Mouse (Mus musculus) mesoderm, embryonic 11.5 days (tissue): ENCODE measurements around the gene Lrguk.

Source experiments
- DNase-seq: peaks from one replicate; pipeline ENCODE4 v3.0.0-alpha.2; 2012; ENCODE audit warnings: low read depth, low spot score

The Lrguk gene

DNA sequence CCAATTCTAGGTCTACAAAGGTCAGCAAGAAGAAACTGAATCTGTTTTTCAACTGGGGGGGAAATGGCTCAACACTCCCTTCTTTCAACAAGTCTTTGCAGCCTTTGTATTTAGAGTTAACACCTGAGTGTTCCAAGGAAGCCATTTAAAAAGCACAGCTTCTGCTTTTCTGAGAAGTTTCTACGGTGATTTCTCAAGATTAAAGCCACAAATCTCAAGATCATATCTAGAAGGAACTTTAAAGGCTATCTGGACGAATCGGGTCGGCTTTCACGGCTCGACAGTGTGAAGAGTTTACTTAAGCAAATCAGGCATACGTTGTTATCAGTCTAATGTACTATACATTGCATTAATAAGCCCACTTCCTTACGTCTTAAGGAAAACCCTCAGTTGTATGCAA, 145.5 kb downstream of the Lrguk start:
- no peak for DNase-seq

DNA sequence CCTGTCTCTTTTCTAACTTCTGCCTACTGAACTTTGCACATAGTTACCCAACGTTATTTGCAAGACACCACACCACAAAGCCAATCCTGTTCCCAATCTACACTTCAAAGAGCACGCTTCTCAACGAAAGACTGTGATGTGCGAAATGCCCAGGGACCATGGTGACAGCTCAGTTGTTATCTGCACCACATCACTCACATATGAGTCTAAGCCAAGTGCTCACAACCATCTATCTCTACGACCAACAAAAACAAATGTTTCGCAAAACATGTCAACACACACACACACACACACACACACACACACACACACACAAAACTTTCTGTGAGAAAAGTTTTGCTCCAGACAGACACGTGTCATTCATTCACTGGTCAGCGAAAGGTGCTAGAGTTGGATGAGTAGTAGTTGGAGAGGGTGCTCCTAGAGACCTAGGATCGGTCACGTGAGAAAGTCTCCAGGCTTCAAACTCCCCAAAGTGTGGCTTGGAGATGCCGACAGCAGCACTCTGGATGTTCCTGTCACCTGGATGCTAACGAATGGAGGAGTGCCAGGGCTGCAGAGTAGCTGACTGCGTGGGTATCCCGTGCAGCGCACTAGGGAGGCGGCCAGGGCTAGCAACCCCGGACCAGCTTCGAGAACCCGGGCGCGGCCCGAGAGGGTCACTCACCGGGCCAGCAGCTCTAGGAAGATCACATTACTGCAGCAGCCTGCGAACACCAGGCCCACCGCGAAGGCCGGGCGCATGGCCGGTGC, 147.0 kb downstream of the Lrguk start:
- no peak for DNase-seq

DNA sequence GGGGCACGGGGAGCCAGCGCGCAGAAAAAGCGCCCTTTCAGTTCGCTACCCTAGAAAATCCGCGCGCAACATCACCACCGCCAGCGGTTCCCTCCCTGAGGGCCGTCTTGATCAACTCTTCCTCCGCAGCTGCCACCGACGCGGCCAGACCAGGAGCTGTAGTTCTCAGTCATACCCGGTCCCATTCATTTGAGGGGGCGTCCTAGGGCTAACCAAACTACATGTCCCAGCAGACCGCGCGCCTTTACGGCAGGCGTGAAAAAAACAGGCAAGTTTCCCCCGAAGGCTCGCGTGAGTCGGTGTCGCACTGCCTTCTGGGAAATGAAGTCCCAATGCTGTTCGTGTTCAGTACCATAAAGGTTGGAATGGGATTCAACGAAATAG, 147.6 kb downstream of the Lrguk start, which contains the start of gene Slc35b4:
Gene Slc35b4 (minus strand): TSS at position 248 of the 384 bp plus-strand sequence.
- peak; percentile 97 for DNase-seq

DNA sequence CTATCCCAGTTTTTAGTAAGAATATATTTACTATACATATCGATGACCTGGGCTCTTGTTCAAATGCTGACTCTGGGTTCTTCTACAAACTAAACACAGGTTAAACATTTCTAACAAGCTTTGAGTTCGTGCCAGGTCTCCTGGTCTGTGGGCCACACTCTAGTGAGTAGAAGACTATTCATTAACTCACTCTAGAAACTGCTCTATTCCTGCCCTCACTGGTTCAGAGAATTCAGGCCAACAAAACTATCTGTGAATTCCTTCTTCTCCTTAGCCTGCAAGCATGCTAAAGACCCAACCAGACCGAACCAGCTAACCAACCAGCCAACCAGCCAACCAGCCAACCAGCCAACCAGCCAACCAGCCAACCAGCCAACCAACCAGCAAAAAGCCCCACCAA, 149.8 kb downstream of the Lrguk start:
- DNase-seq = no peak

DNA sequence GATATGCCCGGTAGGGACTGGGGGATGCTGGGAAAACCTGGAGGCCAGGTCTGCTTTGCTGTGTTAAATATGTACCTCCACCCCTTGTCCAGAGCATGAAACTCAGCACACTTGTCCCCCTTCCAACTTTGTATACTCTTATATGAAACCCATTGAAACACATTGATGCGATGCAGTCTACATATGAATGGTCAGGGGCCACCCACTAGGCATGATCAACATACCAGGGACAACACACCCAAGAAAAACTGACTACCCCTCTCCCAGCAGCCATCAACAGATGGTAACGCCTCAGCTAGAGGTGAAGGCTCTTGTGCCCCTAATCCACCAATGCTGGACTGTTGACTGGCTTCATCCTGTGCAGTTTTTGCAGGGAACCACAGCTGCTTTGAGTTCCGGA, 150.7 kb downstream of the Lrguk start:
- DNase-seq = no peak

DNA sequence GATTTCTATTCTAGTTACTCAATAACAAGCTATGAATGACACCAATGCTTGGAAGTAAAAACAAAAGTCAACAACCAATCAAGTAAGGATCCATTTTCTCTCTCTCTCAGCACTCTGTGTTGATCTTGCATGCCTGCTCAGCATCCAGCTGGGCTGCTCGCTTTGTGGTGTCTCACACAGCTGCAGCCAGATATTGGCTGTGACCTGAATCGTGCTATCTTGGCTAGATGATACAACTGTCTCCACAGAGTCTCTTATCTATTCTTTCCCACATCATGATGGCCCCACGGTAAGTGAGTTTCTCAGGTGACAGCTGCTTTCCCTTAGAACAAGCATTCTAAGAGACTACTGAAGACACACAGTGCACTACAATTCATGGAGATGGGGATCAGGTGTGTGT, 152.7 kb downstream of the Lrguk start:
- DNase-seq = no peak

DNA sequence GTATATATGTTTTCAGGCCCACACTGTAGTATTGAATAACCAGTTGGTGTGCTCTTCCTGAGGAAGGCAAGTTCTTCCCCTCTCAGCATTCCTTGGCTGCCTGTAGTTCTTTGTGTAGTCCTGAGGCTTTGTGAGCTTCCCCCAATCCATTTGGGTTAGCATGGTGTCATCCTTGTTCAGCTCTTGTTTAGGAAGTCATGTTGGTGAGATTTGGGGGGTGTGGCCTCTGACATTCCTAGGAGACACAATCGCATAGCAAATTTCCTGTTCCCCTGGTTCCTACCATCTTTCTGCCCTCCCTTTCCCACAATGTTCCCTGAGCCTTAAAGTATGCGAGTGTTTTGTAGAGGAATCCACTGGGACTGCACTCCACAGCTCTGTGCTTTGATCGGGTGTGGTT, 154.1 kb downstream of the Lrguk start:
- no peak for DNase-seq
